Mouse (Mus musculus) MN1 (cell line): ENCODE measurements around the gene Prrg2.

Experiments
- DNase-seq: peaks from one replicate; pipeline ENCODE4 v3.0.0-alpha.2; 2016; ENCODE audit warnings: low spot score

The Prrg2 gene

DNA sequence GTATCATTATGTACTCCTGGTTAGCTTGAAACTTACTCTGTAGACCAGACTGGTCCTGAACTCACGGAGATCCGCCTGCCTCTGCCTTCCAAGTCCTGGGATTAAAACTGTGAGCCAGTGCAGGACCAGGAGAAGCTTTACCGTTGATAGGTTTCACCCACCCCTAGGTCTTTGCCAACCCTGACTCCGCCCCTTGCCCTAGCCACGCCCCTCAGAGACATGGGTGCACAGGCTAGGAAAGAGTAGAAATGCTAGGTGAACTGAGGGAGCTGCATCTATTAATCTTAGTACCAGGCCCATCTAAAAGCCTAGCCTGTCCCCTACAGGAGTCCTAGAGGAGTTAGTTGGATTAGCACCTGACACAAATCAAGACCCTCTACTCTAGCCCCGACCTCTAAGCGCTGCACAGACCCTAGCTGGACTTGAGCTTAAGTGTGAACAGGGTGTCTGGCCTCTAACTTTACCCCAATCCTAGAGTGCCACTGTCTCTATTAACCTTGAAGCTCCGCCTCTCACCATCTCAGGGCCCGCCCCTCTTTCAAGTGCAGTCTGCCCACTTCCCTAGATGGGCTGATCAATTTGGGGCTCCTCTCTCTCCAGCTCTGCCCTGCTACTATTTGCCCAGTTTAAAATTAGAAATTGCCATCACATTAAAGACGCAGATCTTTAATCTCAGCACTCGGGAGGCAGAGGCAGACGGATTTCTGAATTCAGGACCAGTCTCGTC is 27.9 kb upstream of the Prrg2 start:
- no peak for DNase-seq

DNA sequence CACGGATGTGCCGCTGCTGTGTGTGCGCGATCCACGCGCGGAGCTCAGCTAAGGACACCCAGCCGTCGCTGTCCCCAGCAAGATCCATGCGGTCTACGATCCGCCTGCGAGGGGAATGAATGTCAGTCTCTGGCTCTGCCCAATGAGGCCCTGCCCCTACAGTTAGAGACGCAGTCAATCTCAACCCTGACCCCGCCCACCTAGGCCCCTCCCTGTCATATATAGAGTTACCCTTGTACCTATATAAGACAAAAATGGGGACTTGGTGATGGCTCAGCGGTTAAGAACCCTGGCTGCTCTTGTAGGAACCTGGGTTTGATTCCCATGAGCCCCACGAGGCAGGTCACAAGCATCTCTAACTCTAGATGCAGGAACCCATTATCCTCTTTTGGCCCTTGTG is 26.1 kb upstream of the Prrg2 start:
- DNase-seq: no peak

DNA sequence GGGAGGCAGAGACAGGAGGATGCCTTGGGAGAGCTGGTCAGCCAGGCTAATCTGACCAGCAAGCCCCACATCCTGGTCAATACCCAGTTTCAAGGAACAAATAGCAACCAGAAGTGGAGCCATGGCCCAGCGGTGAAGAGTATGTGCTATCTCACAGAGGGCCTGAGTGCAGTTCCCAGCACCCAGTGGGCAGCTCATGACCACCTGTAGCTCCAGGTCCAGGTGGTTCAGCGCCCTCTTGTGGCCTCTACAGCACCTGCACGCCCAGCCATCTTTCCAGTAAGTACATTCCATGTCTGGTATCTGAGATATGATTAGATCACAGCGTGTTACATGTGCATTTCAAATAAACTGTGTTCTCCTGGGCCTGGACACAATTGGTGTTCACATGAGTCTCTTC is 23.6 kb upstream of the Prrg2 start:
- no peak for DNase-seq

DNA sequence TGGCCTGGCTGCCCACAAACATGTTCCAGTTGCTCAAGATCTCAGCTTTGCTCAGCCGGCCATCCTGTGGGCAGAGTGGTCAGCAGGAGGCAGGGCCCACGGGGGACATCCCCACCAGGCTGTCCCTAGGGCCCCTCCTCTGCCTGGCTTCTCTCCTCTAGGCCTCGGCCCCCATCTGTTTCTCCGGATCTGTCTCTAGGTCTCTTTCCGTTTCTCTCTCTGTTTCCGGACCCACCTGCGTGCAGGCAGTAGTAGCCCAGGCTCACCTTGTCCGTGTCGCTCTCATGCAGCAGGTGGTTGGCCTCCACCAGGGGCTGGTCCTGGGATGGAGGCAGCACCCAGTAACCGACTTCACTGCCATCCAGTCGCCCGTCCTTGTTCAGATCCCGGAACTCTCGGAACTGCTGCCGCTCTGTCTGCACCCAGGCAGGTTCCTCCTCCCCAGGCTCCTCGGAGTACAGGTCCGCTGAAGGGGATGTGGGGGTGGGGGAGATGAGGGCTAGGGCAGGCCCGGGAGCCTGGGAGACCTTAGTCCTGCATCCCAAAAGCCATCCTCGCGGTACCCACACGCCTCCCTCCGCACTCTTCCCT is 20.9 kb upstream of the Prrg2 start:
- no peak for DNase-seq

DNA sequence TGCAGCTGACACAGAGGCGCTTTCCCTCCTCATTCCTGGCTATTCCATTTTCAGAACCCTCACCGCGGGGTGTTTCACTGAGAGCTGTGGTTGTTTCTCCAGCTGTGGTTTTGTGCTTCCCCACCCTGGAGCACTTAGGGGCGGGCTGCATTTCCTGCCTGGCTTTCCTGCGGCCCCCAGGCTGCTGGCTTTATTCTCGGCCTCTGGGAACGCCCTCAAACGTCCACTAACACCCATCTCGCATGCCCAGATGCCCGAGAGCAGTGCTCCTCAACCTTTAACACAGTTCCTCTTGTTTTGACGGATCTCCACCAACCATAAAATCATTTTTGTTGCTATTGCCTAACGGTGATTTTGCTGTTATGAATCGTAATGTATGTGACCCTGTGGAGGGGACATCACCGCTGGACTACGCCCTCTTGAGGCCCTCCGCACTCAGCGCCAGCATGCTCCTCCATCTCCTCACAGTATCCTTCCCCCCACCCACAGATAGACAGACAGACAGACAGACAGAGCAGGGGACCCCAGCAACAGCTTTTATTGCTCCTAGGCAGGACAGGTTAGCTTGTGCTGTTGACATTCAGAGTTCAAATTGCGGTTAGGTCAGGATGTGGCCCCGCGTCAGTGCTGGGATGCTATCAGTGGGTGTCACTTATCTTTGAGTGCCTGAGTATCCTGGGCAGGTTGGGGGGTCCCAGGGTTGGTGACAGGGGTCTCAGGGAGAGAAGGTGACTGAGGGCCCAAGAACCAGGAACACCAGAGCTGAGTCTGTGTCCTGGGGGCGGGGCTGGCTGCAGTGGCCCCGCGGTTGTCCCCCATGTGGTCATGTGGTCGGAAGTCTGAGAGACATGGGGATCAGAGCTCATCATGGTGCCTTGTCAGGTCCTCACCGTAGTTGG is 20.2 kb upstream of the Prrg2 start:
- DNase-seq: no peak

DNA sequence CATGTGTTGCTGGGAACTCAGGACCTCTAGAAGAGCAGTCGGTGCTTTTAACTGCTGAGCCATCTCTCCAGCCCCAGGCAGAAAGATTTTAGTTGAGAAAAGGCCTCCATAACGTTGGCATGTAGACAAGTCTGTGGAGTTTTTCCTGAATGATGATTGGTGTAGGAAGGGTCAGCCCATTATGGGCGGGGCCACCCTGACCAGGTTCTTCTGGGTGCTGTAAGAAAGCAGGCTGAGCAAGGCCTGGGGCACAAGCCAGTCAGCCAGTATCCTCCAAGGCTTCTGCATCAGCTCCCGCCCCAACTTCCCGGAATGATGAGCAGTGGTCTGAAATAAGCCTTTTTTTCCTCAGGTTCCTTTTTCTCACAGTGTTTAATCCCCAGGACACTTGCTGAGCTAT is 18.5 kb upstream of the Prrg2 start:
- DNase-seq: no peak

DNA sequence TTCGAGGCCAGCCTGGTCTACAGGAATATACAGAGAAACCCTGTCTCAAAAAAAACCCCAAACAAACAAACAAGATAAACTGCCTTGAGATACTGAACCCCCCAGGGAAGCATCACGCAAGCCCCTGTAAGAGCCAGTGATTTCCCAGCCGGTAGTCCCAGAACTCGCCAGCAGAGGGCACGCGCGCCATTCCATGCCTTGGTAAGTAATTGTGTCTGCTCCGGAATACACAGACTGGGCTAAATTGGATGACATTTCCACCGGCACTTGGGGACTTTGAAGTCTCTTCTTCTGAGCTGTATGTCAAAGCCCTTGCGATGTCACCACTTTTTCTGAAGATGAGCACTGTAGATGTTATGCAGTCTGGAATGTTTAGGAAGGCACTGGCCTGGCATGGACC is 17.4 kb upstream of the Prrg2 start:
- peak; percentile 89 for DNase-seq

DNA sequence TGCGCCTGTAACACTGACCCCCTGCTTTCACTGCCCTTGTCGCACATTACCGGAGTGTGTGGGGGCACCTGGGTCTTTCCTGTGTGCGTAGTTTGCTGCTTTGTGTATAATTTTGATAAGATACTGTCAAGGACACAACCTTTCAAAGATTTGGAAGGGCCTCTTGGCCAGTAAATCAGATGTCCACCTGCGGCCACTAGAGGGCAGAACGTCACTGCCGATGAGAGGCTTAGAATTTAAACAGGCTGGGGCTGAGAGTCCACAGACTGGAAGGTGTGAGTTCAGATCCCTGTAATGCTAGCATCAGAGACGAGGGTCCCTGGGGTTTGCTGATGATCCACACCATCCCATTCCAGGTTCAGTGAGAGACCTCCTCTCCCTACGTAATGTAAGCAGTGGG is 16.0 kb upstream of the Prrg2 start:
- DNase-seq: peak; percentile 77

DNA sequence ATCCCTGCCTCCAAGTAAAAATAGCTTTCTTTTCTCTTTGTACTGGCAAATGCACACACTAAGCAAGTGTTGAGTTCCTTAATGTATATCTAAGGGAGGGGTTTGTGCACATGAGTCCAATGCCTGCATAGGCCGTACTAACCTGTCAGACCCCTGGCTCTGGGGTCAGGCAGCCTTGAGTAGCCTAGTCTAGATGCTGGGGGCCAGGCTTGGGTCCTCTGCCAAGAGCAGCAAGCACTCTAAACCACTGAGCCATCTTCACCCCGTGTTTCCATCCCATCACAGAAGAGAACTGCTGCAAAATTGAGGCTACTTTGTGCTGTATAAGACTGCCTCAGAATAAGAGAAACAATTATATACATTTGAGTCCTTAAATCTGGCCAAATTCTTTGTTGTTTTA is 15.4 kb upstream of the Prrg2 start:
- DNase-seq: no peak

DNA sequence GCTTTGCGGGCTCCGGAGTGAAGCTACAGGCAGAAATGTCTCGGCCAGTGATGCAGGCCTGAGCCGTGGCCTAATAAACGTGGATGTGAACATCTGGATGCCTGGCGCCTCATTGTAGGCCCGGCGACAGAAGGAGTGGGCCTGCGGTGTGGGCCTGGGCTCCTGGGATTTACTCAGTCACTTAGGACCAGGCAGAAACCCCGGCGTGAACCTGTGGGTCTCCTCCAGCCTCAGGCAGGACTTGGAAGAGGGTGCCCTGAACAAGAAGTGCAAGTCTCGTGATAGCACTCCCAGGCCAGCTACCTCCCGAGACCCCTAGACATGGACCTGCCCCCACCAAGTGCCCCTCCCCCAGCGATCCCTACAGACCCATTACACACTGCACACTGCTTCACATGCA is 14.8 kb upstream of the Prrg2 start:
- DNase-seq: no peak

DNA sequence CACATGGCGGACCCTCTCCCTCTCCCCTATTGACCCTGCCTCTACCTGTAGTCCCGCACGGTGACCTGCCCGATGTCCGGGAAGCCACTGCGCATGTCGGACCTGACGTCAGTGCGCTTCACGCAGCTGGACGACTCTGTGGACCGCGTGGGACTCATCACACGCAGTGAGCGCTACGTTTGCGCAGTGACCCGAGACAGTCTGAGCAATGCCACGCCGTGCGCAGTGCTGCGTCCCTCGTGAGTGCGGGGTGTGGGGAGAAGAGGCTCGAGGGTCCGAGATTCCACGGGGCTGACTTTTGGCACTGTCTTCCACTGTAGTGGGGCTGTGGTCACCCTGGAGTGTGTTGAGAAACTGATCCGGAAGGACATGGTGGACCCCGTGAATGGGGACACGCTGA is 14.0 kb upstream of the Prrg2 start:
- no peak for DNase-seq

DNA sequence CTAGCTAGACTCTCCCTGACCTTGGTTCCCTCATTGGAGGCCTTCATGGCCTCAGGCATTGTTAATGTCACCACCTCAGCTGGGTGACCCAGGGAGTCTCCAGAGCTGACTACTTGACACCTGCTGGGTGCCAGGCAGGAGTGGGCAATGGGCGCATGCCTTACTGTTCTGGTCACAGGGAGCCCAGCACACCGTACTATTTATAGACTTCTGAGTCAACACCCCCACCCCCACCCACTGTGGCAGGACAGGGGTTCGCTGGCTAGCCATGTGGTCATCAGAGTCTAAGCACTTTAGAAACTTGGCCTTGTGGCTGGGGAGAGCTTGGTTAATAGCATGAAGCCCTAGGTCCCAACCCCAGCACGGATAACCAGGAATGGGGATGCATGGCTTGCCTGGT is 12.9 kb upstream of the Prrg2 start:
- peak; percentile 29 for DNase-seq

DNA sequence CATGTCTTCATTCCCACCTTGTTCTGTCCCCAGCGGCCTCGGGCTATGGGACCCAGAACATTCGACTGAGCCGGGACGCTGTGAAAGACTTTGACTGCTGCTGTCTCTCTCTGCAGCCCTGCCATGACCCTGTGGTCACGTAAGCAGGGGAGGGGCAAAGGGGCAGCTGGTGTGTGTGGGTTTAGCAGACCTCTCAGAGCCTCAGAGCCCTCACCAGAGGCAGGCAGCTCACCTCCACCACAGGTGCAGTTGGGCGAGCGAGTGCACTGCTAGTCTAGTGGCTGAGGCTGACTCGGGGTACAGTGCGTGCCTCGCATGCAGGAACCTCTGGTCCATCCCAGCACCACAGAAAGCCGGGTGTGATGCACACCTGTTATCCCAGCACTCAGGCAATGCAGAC is 11.5 kb upstream of the Prrg2 start:
- no peak for DNase-seq

DNA sequence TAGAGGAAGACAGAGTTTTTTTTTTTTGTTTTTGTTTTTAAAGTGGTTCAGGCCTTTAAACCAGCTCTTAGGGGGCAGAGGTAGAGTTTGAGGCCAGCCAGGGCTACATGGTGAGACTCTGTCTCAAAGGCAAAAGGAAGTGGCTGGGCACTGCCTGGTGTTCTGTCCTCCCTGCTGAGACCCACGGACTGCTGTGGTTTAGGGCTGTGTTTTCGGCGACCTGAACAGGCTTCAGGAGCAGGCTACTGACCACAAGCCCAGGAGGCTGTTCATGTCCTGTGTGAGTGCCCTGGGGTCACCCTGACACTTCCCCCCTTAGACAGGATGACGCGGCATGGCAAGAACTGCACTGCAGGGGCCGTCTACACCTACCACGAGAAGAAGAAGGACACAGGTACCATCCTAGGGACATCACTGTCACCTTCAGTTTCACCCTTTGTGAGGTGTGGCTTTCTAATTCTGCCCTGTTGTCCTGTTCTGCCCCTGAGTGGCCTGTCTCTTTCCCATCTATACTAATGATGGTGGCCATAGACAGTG is 10.8 kb upstream of the Prrg2 start:
- no peak for DNase-seq

DNA sequence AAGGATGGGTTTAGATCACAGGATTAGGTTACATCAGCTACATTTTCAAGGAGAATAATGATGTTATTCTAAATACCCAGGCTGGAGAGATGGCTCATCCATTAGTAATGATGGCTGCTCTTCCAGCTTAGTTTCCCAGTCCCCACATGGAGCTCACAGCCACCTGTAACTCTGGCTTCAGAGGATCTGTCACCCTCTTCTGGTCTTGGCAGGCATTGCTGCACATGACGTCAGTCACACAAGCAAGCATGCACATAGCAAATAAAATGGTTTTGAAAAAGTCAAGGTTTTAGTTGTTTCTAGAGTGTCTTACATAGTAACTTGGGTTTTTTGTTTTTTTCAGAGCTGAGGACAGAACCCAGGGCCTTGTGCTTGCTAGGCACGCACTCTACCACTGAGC is 9.8 kb upstream of the Prrg2 start:
- DNase-seq: no peak

DNA sequence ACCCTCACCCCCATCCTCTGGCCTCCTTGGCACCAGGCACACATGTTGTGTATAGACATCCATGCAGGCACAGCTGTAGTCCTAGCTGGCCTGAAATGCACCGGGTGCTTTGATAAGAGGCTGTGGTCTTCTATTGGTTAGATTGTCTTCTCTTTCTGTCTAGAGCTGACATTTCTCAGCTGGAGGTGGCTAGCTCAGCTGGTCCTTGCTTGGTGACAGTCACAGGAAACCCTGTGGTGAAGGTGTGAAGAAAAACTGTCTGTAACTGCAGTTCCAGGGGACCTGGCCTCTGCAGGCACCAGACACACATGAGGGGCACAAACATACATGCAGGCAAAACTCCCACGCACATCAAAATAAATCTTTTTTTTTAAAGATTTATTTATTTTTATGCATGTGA is 7.2 kb upstream of the Prrg2 start:
- DNase-seq: no peak

DNA sequence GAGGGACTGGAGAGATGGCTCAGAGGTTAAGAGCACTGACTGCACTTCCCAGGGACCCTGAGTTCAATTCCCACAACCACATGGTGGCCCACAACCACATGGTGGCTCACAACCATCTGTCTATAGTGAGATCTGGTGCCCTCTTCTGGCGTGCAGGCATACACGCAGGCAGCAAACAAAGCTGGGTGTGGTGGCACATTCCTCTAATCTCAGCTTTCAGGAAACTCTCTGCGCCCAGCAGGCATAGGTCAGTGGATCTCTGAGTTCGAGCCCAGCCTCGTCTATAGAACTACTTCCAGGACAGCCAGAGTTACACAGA is 5.5 kb upstream of the Prrg2 start:
- no peak for DNase-seq

DNA sequence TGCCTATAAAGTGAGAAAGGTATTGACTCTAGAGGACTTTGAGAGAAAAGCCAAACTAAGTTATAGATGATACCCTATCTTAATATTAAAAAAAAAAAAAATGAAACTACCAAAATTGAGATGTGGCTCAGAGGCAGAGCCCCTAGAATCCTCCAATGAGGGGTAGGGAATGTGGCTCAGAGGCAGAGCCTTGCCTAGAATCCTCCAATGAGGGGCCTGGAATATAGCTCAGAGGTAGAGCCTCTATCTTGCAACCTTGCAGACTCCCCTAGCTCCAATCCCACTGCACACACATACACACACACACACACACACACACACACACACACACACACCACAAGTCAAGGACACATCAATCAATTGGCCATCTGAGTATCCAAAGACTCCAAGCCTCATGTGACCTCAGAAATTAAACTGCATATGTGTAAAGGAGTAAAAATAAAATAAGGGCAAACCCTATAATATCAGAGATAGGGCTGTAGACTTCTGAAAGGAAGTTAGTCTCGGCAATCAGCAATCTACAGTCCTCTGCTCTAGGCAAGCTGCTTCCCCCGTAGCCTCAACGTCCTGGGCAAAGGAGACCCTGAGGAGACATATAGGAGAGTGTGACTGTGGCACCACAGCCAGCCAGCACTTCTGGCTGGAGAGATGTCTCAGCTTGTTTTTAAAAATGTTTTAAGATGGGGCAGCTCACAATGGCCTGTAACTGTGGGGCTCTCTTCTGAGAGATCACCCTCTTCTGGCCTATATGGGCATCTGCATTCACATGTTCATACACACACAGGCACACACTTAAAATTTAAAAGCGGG is 4.9 kb upstream of the Prrg2 start:
- DNase-seq: no peak

DNA sequence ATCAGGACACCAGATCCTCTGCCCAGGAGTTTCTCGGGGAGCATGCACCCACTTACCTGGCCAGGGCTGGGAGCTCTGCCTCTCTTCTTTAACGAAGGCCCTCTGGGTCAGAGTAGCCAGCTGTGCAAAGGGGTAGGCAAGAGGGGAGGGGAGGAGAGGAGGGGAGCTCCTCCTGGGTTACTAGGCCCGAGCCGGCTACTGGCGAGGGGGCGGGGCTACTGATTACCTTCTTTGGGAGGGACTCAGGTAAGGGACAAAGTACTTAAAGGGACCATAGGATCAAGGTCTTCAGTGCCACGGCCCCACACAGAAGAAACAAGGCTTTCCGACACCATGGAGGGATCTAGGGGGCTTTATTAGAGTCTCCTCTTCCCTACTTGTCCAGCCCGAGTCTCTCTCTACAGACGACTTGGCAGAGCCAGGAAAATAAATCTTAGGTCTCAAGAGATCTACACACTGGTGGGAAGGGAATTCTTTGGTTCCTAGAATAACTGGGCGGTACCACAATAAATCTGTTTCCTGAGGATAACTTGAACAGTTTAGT is 873 bp downstream of the Prrg2 start:
- DNase-seq: no peak

DNA sequence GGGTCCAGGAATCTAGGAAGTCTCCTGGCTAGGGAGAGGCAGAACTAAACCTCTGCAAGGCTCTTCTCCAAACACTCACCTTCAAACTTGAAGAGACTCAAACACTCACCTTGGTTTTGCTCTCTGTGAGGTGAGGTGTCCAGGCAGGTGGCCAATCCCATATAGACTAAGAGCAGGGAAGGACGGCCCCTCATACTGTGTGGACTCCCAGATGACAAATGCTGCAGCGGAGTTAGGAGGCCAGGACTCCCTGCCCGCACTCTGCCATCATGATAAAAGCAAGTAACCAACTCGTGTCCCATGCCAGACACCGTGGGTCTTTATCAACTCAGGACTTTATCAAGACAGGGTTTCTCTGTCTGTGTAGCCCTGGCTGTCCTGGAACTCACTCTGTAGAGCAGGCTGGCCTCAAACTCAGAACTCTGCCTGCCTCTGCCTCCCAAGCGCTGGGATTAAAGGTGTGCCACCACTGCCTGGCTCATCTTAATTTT is 1.8 kb downstream of the Prrg2 start:
- no peak for DNase-seq

DNA sequence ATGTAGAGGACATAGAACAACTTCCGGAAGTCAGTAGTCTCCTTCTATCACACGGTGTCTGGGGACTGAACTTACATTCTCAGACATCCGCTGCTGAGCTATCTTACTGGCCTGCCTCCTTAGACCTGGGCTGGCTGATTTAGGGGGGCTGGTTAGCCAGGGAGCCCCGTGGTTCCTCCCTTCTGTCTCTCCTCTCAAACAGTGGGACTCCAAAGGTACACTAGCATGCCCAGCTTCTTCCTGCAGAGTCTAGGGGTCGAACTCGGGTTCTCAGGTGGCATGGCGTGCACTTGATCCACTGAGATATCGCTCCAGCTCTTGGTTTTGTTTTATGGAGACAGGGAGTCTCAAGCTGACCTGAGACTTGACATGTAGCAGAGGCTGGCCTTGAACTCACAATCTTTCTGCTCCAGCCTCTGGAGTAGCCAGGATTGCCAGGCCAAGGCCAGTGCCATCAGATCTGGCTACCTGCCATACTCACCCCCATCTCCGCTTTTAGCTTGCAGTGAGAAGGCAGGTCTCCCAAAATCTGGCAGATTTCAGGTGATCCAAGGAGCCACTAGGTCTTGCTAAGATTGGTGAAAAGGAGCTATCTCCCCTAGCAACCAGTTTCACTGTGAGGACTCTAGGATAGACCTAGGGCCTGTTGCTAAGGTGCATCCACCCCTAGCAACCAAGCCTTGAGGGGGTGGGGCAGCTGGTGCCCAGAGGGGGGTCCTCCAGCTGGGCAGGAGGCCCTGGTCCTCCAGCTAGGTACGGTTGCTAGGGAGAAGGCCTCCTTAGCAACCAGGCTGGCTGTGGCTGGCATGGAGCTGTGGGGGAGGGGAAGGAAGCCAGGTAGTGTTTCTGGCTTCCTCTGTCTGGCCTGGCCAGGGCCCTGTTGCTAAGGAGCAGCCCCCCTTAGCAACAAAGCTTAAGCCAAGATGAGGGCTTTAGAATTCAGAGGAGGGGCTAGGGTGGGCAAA is 3.6 kb downstream of the Prrg2 start:
- peak; percentile 61 for DNase-seq
